Mouse (Mus musculus): ENCODE results near the gene Tctex1d2. TPM values are rescaled to one million over a fixed set of nuclear protein-coding genes. Genes with fewer than 3 reads are reported as not detected.

Tctex1d2 gene
- polyA plus RNA-seq, 1 experiment, result 13.9 TPM

DNA sequence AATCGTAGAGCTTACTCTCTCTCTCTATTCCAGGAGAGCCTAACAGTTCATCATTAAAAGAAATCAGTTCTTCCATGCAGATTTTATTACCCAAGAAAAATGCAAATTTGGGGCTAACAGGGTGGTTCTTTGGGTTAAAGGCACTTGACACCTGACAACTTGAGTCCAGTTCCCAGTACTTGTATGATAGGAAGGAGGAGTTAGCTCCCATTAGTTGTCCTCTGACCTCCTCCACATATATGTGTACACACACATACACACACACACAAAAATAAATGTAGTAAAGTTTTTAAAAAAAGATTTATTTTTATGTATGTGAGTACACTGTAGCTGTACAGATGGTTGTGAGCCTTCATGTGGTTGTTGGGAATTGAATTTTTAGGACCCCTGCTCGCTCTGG is 30.6 kb downstream of the Tctex1d2 start:
- WGBS, result 80% methylated on average over 2 of the region's 2 CpGs
- H3K4me1 ChIP-seq (ENCODE audit: control insufficient read depth, insufficient read depth, low read length), result peaks cover 2% of the 10 kb centered on the region; the same call in 1 of the 2 replicates
- H3K4me3 ChIP-seq (replicated peaks; ENCODE audit: control insufficient read depth, low read depth, low read length), result no peak overlapping the region
- H3K27ac ChIP-seq (ENCODE audit: control insufficient read depth, insufficient read depth, low read depth, low read length, poor library complexity), result peak overlapping the region; percentile 58
- no peak for TF ChIP-seq CTCF (IDR thresholded peaks at IDR 0.05; ENCODE audit: control insufficient read depth, insufficient read depth, low read length)

DNA sequence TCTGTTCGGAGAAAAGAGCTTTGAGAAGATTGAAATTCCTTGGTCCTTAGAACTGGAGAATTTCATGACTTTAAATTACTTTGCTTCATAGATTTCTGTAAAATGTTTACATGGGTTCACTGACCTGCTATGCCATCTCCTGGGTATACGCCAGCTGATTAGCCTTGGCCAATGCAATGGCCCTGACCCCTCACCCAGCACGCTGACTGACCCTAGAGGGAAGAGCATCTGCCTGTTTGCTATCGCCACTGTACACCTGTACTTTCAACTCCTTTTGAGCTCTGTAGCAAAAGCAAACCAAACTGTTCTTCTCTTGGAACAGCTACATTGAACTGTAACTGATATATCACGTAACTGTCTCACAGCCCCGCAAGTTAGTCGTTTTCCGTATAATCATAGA is 33.6 kb downstream of the Tctex1d2 start:
- Histone ChIP-seq H3K4me1 (ENCODE audit: control insufficient read depth, insufficient read depth, low read length) (peaks cover 3% of the 10 kb centered on the region; the same call in 1 of the 2 replicates), H3K4me3 (replicated peaks; ENCODE audit: control insufficient read depth, low read depth, low read length) (no peak overlapping the region), H3K27ac (ENCODE audit: control insufficient read depth, insufficient read depth, low read depth, low read length, poor library complexity) (no peak overlapping the region)
- no peak for TF ChIP-seq POLR2A (IDR thresholded peaks at IDR 0.05; ENCODE audit: borderline replicate concordance, control insufficient read depth, low read depth, low read length)
- TF ChIP-seq CTCF (IDR thresholded peaks at IDR 0.05; ENCODE audit: control insufficient read depth, insufficient read depth, low read length), result no peak
- 94% methylated on average over 8 of the region's 8 CpGs for WGBS

DNA sequence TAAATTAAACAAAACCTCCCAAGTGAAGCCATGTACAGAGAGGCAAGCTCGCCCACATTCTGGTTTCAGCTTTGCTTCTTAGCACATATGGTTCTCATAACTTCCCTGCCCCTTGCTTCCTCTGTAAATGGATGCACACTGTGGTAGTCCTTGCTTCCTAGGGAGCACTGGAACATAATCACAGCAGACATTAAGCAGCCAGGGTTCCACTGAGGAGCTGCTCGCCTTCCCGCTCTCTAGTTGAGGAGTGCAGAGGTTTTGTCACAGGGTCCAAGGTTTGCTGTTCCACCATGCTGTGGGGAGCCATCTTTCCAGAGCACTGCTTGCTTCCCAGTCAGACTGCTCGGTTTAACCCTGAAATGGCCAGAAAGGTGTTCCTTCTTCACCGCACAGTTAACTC is 35.1 kb downstream of the Tctex1d2 start:
- TF ChIP-seq CTCF (IDR thresholded peaks at IDR 0.05; ENCODE audit: control insufficient read depth, insufficient read depth, low read length), result no peak
- no peak for TF ChIP-seq POLR2A (IDR thresholded peaks at IDR 0.05; ENCODE audit: borderline replicate concordance, control insufficient read depth, low read depth, low read length)
- H3K4me1 ChIP-seq (ENCODE audit: control insufficient read depth, insufficient read depth, low read length), result peaks cover 2% of the 10 kb centered on the region; the same call in 1 of the 2 replicates
- no peak overlapping the region for H3K4me3 ChIP-seq (replicated peaks; ENCODE audit: control insufficient read depth, low read depth, low read length)
- H3K27ac ChIP-seq (ENCODE audit: control insufficient read depth, insufficient read depth, low read depth, low read length, poor library complexity), result no peak overlapping the region
- 91% methylated on average over 5 of the region's 5 CpGs for WGBS

DNA sequence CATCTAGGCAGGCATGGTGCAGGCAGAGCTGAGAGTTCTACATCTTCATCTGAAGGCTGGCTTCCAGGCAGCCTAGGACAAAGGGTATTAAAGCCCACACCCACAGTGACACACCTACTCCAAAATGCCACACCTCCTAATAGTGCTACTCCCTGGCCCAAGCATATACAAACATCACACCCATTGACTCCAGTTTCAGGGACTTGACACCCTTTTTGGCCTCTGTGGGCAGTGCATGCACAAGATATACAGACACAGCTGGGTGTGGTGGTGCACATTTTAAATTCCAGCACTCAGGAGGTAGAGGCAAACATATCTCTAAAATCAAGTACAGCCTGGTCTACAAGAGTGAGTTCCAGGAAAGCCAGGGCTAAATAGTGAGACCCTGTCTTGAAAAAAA is 36.6 kb downstream of the Tctex1d2 start:
- TF ChIP-seq CTCF (IDR thresholded peaks at IDR 0.05; ENCODE audit: control insufficient read depth, insufficient read depth, low read length) (no peak), POLR2A (IDR thresholded peaks at IDR 0.05; ENCODE audit: borderline replicate concordance, control insufficient read depth, low read depth, low read length) (no peak)
- H3K4me1 ChIP-seq (ENCODE audit: control insufficient read depth, insufficient read depth, low read length), result peaks cover 2% of the 10 kb centered on the region; the same call in 1 of the 2 replicates
- no peak overlapping the region for H3K27ac ChIP-seq (ENCODE audit: control insufficient read depth, insufficient read depth, low read depth, low read length, poor library complexity)

DNA sequence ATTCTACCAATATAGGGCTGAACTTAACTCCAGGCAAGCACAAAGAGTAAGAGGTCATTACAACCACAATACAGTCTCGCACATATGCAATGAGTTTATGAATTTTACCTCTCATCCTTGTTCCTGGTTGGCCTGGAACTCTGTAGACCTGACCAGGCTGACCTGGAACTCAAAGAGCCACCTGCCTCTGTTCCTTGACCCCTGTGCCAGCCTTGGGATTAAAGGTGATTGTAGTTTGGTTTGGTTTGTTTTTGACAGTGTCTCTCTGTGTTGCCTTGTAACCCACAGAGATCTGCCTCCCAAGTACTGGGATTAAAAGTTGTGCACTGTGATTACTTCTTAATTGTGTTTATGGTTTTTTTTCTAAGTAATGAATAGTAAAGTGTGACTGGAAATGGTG is 37.3 kb downstream of the Tctex1d2 start:
- WGBS, result 82% methylated on average over 1 of the region's 1 CpGs
- H3K4me3 ChIP-seq (replicated peaks; ENCODE audit: control insufficient read depth, low read depth, low read length), result no peak overlapping the region
- H3K27ac ChIP-seq (ENCODE audit: control insufficient read depth, insufficient read depth, low read depth, low read length, poor library complexity), result no peak overlapping the region
- no peak for TF ChIP-seq POLR2A (IDR thresholded peaks at IDR 0.05; ENCODE audit: borderline replicate concordance, control insufficient read depth, low read depth, low read length)
- no peak for TF ChIP-seq CTCF (IDR thresholded peaks at IDR 0.05; ENCODE audit: control insufficient read depth, insufficient read depth, low read length)
- H3K4me1 ChIP-seq (ENCODE audit: control insufficient read depth, insufficient read depth, low read length), result peaks cover 2% of the 10 kb centered on the region; the same call in 1 of the 2 replicates

More for the DNA sequence above, 36.6 kb downstream of the Tctex1d2 start:
- H3K4me3 ChIP-seq (replicated peaks; ENCODE audit: control insufficient read depth, low read depth, low read length), result no peak overlapping the region

- TF ChIP-seq CTCF (IDR thresholded peaks at IDR 0.05; ENCODE audit: control insufficient read depth, insufficient read depth, low read length), result peak; percentile 61
- TF ChIP-seq POLR2A (IDR thresholded peaks at IDR 0.05; ENCODE audit: borderline replicate concordance, control insufficient read depth, low read depth, low read length), result no peak
- Histone ChIP-seq H3K4me3 (replicated peaks; ENCODE audit: control insufficient read depth, low read depth, low read length) (no peak overlapping the region), H3K27ac (ENCODE audit: control insufficient read depth, insufficient read depth, low read depth, low read length, poor library complexity) (no peak overlapping the region; the same call in 1 of the 2 replicates), H3K4me1 (ENCODE audit: control insufficient read depth, insufficient read depth, low read length) (peaks cover 2% of the 10 kb centered on the region; the same call in 1 of the 2 replicates)
- 43% methylated on average over 10 of the region's 10 CpGs for WGBS
Measured at GRCm38 (mm10) chr16:32457589-32458386, 38.3 kb downstream of the Tctex1d2 start.

DNA sequence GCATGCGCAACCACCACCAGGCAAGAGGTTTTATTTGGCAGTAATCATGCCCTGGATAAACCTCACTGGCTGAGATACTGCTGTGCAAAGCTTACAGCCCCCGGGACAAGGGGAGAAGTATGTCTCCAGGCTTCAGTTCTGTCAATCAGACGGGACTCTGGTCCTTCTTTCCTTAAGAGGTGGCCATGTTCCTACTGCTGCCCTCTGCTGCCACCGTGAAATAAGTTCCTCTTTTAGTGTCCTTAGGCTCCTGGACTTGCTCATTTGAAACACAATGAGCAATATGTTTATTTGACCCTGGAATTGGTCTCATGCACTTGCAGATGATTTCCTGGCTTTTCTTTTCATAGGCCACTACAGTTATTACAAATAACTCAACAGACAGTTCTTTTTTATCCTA is 41.0 kb downstream of the Tctex1d2 start:
- no peak for TF ChIP-seq POLR2A (IDR thresholded peaks at IDR 0.05; ENCODE audit: borderline replicate concordance, control insufficient read depth, low read depth, low read length)
- no peak for TF ChIP-seq CTCF (IDR thresholded peaks at IDR 0.05; ENCODE audit: control insufficient read depth, insufficient read depth, low read length)
- Histone ChIP-seq H3K4me3 (replicated peaks; ENCODE audit: control insufficient read depth, low read depth, low read length) (no peak overlapping the region), H3K27ac (ENCODE audit: control insufficient read depth, insufficient read depth, low read depth, low read length, poor library complexity) (no peak overlapping the region), H3K4me1 (ENCODE audit: control insufficient read depth, insufficient read depth, low read length) (peaks cover 2% of the 10 kb centered on the region; the same call in 1 of the 2 replicates)
- WGBS, result 44% methylated on average over 4 of the region's 4 CpGs

- WGBS, result 95% methylated on average over 5 of the region's 5 CpGs
- peaks cover 2% of the 10 kb centered on the region; the same call in 1 of the 2 replicates for H3K4me1 ChIP-seq (ENCODE audit: control insufficient read depth, insufficient read depth, low read length)
- TF ChIP-seq CTCF (IDR thresholded peaks at IDR 0.05; ENCODE audit: control insufficient read depth, insufficient read depth, low read length) (no peak), POLR2A (IDR thresholded peaks at IDR 0.05; ENCODE audit: borderline replicate concordance, control insufficient read depth, low read depth, low read length) (no peak)
- no peak overlapping the region for H3K4me3 ChIP-seq (replicated peaks; ENCODE audit: control insufficient read depth, low read depth, low read length)
- no peak overlapping the region for H3K27ac ChIP-seq (ENCODE audit: control insufficient read depth, insufficient read depth, low read depth, low read length, poor library complexity)
Measured at GRCm38 (mm10) chr16:32461713-32462112, 42.2 kb downstream of the Tctex1d2 start.

Measured in bone marrow, adult 2 months (tissue).